Mouse (Mus musculus) embryonic facial prominence, embryonic 12.5 days (tissue): ENCODE results near the gene Bub3. TPM values are rescaled to one million over a fixed set of nuclear protein-coding genes. Genes with fewer than 3 reads are reported as not detected.

Source experiments
- ATAC-seq: fragments of 200-750 bp; cut with Nextera tagmentation; 2 replicates; pipeline ENCODE4 v1.8.0; 2017; ENCODE audit not compliant: insufficient number of reproducible peaks, insufficient read depth, low FRiP score, low TSS enrichment
- H3K27ac ChIP-seq: fragments of 300-500 bp; sonication (generic); 2 replicates; pipeline ENCODE4 v1.5.1; 2016; ENCODE audit warnings: mild to moderate bottlenecking
- H3K27me3 ChIP-seq: fragments of 300-500 bp; sonication (generic); 2 replicates; pipeline ENCODE4 v1.6.1; 2016; ENCODE audit warnings: mild to moderate bottlenecking, moderate library complexity
- H3K36me3 ChIP-seq: fragments of 300-500 bp; sonication (generic); 2 replicates; pipeline ENCODE4 v1.6.1; 2016; ENCODE audit warnings: mild to moderate bottlenecking
- H3K4me1 ChIP-seq: fragments of 300-500 bp; sonication (generic); 2 replicates; pipeline ENCODE4 v1.6.1; 2016
- H3K4me2 ChIP-seq: fragments of 300-500 bp; sonication (generic); replicated peaks from 2 replicates; pipeline ENCODE4 v1.6.1; 2016; ENCODE audit warnings: mild to moderate bottlenecking, moderate library complexity
- H3K4me3 ChIP-seq: fragments of 300-500 bp; sonication (generic); 2 replicates; pipeline ENCODE4 v1.5.1; 2016; ENCODE audit warnings: mild to moderate bottlenecking
- H3K9ac ChIP-seq: fragments of 300-500 bp; sonication (generic); 2 replicates; pipeline ENCODE4 v1.6.1; 2016; ENCODE audit warnings: mild to moderate bottlenecking, moderate library complexity
- H3K9me3 ChIP-seq: fragments of 300-500 bp; sonication (generic); 2 replicates; pipeline ENCODE4 v1.6.1; 2016; ENCODE audit warnings: mild to moderate bottlenecking, moderate library complexity
- WGBS: fragments of 180-500 bp; shearing (Covaris S2); methylation state at CpG from one replicate; pipeline ENCODE4 v1.1.7; 2016; 5-methylcytosine and 5-hydroxymethylcytosine counted together
- polyA plus RNA-seq: library from polyadenylated mRNA; unstranded; fragments of >200 nt; fragmentation: Nextera tagmentation; extraction: Ambion mirVana; gene quantifications from 2 replicates; pipeline ENCODE4 v1.2.1, GENCODE M21; 2016

Bub3 gene
- polyA plus RNA-seq, 1 experiment from 2014 or later, result 239 TPM

DNA sequence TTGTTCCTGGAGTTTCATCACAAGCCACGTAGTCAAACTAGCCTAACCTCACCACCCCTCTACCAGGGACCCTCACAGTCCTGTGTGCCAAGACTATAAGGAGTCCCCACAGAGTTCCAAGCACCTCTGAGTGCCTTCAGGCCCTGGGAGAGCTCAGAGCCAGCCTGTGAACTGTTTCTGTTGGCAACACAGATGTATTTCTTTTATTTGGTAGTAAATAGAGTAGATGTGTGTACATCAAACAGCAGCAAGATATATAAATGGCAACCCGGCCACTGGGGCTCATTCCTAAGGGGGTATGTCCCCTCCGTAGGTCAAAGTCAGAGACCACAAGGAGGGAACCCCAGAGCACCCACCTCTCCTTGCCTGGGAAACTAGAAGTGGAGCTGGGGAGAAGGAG, 11.5 kb upstream of the Bub3 start, which contains the start of gene Hmx2:
Gene Hmx2, plus strand, starts transcription at position 301 of the 400 bp plus-strand sequence.
- no peak within 1 kb of the TSS for H3K9ac ChIP-seq
- no peak within 1 kb of the TSS for H3K4me3 ChIP-seq
- 0 out of 2 replicates have a peak, but pooled peaks cover 6% of the 10 kb centered on the region for H3K4me1 ChIP-seq
- no peak within 1 kb of the TSS for H3K27ac ChIP-seq
- H3K36me3 ChIP-seq, result no peaks in the 10 kb centered on the region
- peaks cover 93% of the 10 kb centered on the region for H3K27me3 ChIP-seq
- H3K9me3 ChIP-seq, result no peaks in the 10 kb centered on the region
- H3K4me2 ChIP-seq, result no peak within 1 kb of the TSS
- 6% methylated on average over 3 of the region's 3 CpGs for WGBS
- no peak for ATAC-seq

DNA sequence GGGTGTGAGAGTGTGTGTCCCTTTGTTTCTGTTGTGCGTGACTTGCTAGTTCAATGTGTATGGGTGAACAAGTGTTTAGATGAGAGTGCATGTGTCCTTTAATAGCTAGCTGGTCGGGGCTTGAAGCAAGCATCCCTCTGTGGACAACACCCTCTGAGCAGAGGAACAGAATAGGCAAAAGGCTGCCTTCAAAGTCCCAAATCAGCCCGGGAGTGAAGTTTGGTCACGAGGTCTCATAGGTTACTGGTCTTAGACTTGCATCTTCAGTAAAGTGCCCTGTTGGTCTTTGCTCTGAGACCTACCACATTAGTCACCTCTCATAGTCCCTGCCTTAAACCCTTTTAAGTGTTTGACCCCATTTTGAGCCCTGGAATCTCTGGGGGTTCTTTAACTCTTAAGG, 8.6 kb upstream of the Bub3 start:
- ATAC-seq, result no peak
- peaks cover 12% of the 10 kb centered on the region for H3K4me1 ChIP-seq
- H3K4me3 ChIP-seq, result no peak overlapping the region
- peaks cover 94% of the 10 kb centered on the region for H3K27me3 ChIP-seq
- H3K9me3 ChIP-seq, result no peaks in the 10 kb centered on the region
- H3K4me2 ChIP-seq, result no peak overlapping the region
- H3K36me3 ChIP-seq, result no peaks in the 10 kb centered on the region
- H3K27ac ChIP-seq, result no peak overlapping the region
- WGBS, result 4% methylated on average over 4 of the region's 4 CpGs
- no peak overlapping the region for H3K9ac ChIP-seq

DNA sequence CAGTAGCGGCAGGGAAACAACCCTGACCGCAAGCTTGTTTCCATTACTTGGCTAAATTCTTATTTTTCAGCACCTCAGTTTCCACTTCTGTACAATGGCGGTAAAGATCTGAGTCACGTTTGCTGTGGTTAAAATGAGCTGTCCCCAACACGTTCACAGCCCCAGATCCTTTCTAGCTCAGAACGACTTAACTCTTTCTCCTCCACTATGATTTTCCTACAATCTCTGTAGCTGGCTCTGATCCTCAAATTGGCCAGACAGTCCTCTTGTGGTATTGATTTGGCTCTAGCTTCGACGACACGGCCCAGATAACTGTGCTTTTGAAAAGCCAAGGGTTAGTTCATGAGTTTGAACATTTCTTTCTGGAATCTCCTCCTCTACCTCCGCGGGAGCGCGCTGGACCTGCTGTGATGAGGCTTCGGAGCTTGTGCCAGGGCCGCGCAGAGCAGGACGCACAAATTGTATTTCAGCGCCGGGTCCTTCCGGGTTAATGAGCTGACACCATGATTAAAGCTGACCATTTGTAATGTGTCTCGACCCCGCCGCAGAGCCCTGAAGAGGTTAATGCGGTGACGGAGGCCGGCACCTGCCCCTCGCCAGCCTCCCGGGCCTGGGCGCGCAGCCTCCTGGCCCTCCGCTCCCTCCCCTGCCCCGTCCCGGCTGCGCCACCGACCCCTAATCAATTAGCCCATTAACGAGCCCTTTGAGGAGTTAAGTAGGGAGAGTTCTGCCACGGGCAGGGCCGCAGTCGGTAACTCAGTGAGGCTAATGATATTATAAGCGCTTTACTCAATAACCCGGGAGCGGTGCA, 7.9 kb upstream of the Bub3 start:
- no peak overlapping the region for H3K27ac ChIP-seq
- H3K27me3 ChIP-seq, result peaks cover 94% of the 10 kb centered on the region
- no peaks in the 10 kb centered on the region for H3K36me3 ChIP-seq
- no peak overlapping the region for H3K4me2 ChIP-seq
- no peak overlapping the region for H3K4me3 ChIP-seq
- peaks cover 12% of the 10 kb centered on the region for H3K4me1 ChIP-seq
- WGBS, result under 1% methylated on average over 42 of the region's 42 CpGs
- ATAC-seq, result no peak
- no peak overlapping the region for H3K9ac ChIP-seq
- H3K9me3 ChIP-seq, result no peaks in the 10 kb centered on the region

DNA sequence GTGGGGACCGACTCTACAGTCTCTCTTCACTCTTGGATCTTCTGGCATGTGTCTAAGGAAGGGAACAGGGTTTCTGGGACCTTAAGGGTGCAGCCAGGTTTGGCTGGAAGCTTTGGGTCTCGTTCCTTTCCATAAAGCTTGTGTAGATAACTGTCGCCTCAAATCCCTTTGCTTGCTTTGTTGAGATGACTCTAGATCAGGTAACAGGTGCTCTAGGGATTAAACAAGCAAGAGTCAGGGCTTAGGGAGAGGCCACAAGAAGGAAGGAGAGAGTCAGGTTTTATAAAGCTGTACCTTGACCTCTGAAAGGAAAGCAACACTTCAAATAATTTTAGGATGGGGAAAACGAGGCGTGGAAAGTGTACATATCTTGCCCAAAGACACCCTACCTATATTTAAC, 7.2 kb upstream of the Bub3 start:
- no peak overlapping the region for H3K4me2 ChIP-seq
- H3K9ac ChIP-seq, result no peak overlapping the region
- H3K4me1 ChIP-seq, result peaks cover 12% of the 10 kb centered on the region
- no peak overlapping the region for H3K4me3 ChIP-seq
- H3K36me3 ChIP-seq, result no peaks in the 10 kb centered on the region
- H3K27me3 ChIP-seq, result peaks cover 94% of the 10 kb centered on the region
- H3K9me3 ChIP-seq, result no peaks in the 10 kb centered on the region
- 2% methylated on average over 5 of the region's 5 CpGs for WGBS
- H3K27ac ChIP-seq, result no peak overlapping the region
- no peak for ATAC-seq

- H3K36me3 ChIP-seq, result no peaks in the 10 kb centered on the region
- H3K4me3 ChIP-seq, result peak overlapping the region; percentile 37
- peaks cover 92% of the 10 kb centered on the region for H3K27me3 ChIP-seq
- 0 out of 2 replicates have a peak, but pooled peaks have one; percentile 16 for ATAC-seq
- WGBS, result 1% methylated on average over 38 of the region's 39 CpGs
- H3K9ac ChIP-seq, result peak overlapping the region; percentile 38; the same call in 1 of the 2 replicates
- H3K4me2 ChIP-seq, result peak overlapping the region; percentile 57
- peaks cover 12% of the 10 kb centered on the region for H3K4me1 ChIP-seq
- no peaks in the 10 kb centered on the region for H3K9me3 ChIP-seq
- H3K27ac ChIP-seq, result no peak overlapping the region
Measured at GRCm38 (mm10) chr7:131553771-131554175, 6.2 kb upstream of the Bub3 start.

GRCm38 (mm10) chr7:131554341-131555180, 5.5 kb upstream of the Bub3 start:
- Histone ChIP-seq H3K27me3 (peaks cover 84% of the 10 kb centered on the region), H3K4me3 (peak overlapping the region; percentile 37), H3K9ac (peak overlapping the region; percentile 38; the same call in 1 of the 2 replicates), H3K4me2 (peak overlapping the region; percentile 57), H3K9me3 (no peaks in the 10 kb centered on the region), H3K27ac (no peak overlapping the region), H3K36me3 (no peaks in the 10 kb centered on the region), H3K4me1 (peaks cover 12% of the 10 kb centered on the region)
- ATAC-seq, result 0 out of 2 replicates have a peak, but pooled peaks have one; percentile 8
- under 1% methylated on average over 39 of the region's 45 CpGs for whole genome bisulfite sequencing

DNA sequence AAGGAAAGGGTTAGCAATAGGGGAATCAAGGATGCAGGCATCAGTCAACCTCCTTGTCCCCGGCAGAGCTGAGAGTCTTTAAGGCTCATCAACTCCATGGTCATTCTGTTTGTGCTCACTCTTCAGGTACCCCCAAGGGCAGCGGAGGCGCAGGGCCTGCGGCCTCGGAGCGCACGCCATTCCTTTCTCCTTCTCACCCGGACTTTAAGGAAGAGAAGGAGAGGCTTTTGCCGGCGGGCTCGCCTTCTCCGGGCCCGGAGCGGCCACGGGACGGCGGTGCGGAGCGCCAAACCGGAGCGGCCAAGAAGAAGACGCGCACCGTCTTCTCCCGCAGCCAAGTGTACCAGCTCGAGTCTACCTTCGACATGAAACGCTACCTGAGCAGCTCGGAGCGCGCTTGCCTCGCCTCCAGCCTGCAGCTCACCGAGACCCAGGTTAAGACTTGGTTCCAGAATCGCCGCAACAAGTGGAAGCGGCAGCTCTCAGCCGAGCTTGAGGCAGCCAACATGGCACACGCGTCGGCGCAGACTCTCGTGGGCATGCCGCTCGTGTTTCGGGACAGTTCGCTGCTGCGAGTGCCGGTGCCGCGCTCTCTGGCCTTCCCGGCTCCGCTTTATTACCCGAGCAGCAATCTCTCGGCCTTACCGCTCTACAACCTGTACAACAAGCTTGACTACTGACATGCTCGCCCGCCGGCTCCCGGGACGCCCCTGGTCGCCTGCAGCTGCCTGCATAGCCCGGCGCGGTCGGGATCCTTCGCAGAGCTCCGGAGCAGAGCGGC, 4.5 kb upstream of the Bub3 start:
- Histone ChIP-seq H3K9ac (no peak overlapping the region), H3K4me2 (peak overlapping the region; percentile 26), H3K36me3 (no peaks in the 10 kb centered on the region), H3K27me3 (peaks cover 75% of the 10 kb centered on the region), H3K4me1 (peaks cover 12% of the 10 kb centered on the region), H3K27ac (no peak overlapping the region), H3K9me3 (no peaks in the 10 kb centered on the region), H3K4me3 (peak overlapping the region; percentile 15; the same call in 1 of the 2 replicates)
- under 1% methylated on average over 68 of the region's 68 CpGs for WGBS
- ATAC-seq, result no peak

DNA sequence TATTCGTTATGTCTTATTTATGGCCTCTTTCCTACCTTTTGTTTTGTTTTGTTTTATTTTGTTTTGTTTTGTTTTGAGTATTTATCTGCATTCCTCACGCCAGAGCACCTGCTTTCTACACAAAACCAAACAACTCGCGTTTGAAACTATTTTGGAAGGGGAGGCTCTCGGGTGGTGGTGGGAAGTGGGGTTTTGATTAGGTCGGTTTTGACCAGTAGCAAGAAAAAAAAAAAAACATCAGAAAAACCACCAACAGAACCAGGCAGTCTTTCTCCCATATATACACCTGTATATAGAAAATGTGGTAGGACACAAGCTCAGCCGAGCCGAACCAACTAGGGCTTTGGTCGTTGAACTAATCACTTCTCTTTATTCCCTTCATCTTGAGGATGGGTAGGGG, 3.9 kb upstream of the Bub3 start:
- Histone ChIP-seq H3K4me2 (0 out of 2 replicates have a peak overlapping the region, but pooled peaks have one; percentile 26), H3K9ac (no peak overlapping the region), H3K27ac (no peak overlapping the region), H3K4me1 (peaks cover 12% of the 10 kb centered on the region), H3K9me3 (no peaks in the 10 kb centered on the region), H3K27me3 (peaks cover 69% of the 10 kb centered on the region), H3K4me3 (no peak overlapping the region), H3K36me3 (no peaks in the 10 kb centered on the region)
- no peak for ATAC-seq
- WGBS, result 1% methylated on average over 9 of the region's 9 CpGs

DNA sequence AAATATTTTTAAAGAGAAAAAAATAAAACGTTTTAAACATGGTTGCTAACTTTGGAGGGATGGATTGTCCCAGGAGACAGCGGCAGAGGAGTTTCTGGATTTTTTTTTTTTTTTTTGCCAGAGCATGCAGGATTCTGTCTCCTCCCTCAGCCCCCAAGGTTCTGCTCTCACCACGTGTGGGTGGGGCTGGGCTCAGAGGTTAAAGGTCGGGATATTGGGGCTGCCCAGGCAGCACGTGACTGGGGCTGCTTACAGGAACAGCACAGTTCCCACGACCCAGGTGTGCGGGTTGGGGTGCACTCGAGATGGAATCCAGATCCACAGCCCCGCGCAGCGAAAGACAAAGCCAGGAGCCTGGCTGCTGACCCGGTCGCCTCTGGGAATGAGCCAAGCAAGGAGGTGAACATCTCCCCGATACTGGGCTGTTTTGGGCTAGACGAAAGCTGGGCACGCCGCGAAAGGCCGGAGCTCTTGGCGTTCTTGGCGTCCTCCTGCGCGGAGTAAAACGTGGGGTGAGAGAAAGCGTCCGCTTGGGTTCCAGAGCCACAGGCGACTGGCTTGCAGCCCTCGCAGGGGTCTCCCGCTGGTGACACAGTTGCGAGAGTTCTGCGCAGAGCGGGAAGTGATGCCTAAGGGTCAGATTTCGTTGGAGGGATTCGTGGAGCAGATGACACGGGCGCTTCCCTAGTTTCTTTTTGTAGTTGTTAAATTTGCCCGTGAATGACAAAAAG, 3.3 kb upstream of the Bub3 start:
- H3K27me3 ChIP-seq, result peaks cover 63% of the 10 kb centered on the region
- ATAC-seq, result no peak
- no peak overlapping the region for H3K27ac ChIP-seq
- no peak overlapping the region for H3K9ac ChIP-seq
- peaks cover 13% of the 10 kb centered on the region for H3K4me1 ChIP-seq
- H3K4me2 ChIP-seq, result peak overlapping the region; percentile 20
- peak overlapping the region; percentile 9; the same call in 1 of the 2 replicates for H3K4me3 ChIP-seq
- under 1% methylated on average over 37 of the region's 37 CpGs for WGBS
- H3K9me3 ChIP-seq, result no peaks in the 10 kb centered on the region
- H3K36me3 ChIP-seq, result no peaks in the 10 kb centered on the region

DNA sequence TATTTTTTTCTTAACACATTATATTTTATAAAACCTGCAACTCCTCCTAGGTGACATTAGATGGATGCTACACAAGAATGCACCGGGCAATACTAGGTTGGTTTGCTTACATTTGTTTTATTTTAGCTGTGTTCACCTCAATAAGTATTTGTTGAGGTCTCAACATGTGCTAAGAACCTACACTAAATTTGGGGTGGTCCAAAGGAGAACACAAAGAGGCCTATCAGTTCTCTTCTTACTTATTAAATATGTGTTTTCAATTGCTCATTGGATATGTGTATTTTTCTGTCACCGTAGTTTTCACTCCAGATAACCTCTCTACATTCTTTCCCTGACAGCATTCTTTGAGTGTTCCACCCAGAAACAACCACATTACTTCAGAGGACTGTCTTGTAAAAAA, 2.3 kb upstream of the Bub3 start:
- Histone ChIP-seq H3K9ac (no peak overlapping the region), H3K27ac (no peak overlapping the region), H3K36me3 (peaks cover 9% of the 10 kb centered on the region), H3K4me2 (no peak overlapping the region), H3K4me3 (no peak overlapping the region), H3K4me1 (peaks cover 19% of the 10 kb centered on the region), H3K9me3 (no peaks in the 10 kb centered on the region), H3K27me3 (peaks cover 52% of the 10 kb centered on the region)
- ATAC-seq, result no peak
- 43% methylated on average over 2 of the region's 2 CpGs for WGBS
